Mouse (Mus musculus) intestine, embryonic 16.5 days (tissue): ENCODE results near the gene Dus2. TPM values are rescaled to one million over a fixed set of nuclear protein-coding genes. Genes with fewer than 3 reads are reported as not detected.
A peak's percentile ranks its signal among the peaks of the same experiment; 100 is the strongest.
"Not testable (repeated sequence)": the region's sequence is repeated elsewhere in the genome, so short reads cannot be mapped to it uniquely, and the experiment has no call there.

ENCODE experiments used
- ATAC-seq: fragments of 200-750 bp; cut with Nextera tagmentation; 2 replicates; pipeline ENCODE4 v1.8.0; 2017; ENCODE audit warnings: moderate TSS enrichment, moderate library complexity
- H3K27ac ChIP-seq: fragments of 300-500 bp; sonication (generic); 2 replicates; pipeline ENCODE4 v1.5.1; 2014; ENCODE audit warnings: mild to moderate bottlenecking, low read length
- H3K27me3 ChIP-seq: fragments of 300-500 bp; sonication (generic); replicated peaks from 2 replicates; pipeline ENCODE4 v1.6.1; 2014; ENCODE audit warnings: low read length, control low read depth, mixed read lengths; ENCODE audit not compliant: control insufficient read depth, insufficient read depth
- H3K36me3 ChIP-seq: fragments of 300-500 bp; sonication (generic); 2 replicates; pipeline ENCODE4 v1.6.1; 2014; ENCODE audit warnings: low read length, control low read depth; ENCODE audit not compliant: control insufficient read depth, insufficient read depth
- H3K4me1 ChIP-seq: fragments of 300-500 bp; sonication (generic); 2 replicates; pipeline ENCODE4 v1.6.1; 2014; ENCODE audit warnings: low read length, control low read depth, mixed read lengths; ENCODE audit not compliant: control insufficient read depth, insufficient read depth
- H3K4me2 ChIP-seq: fragments of 300-500 bp; sonication (generic); 2 replicates; pipeline ENCODE4 v1.6.1; 2014; ENCODE audit warnings: low read depth, low read length, control low read depth
- H3K4me3 ChIP-seq: fragments of 300-500 bp; sonication (generic); 2 replicates; pipeline ENCODE4 v1.5.1; 2014; ENCODE audit warnings: mild to moderate bottlenecking, low read length
- H3K9ac ChIP-seq: fragments of 300-500 bp; sonication (generic); 2 replicates; pipeline ENCODE4 v1.6.1; 2014; ENCODE audit warnings: low read depth, low read length
- H3K9me3 ChIP-seq: fragments of 300-500 bp; sonication (generic); 2 replicates; pipeline ENCODE4 v1.6.1; 2016; ENCODE audit warnings: low read length, control low read depth; ENCODE audit not compliant: control insufficient read depth
- WGBS: fragments of 180-500 bp; shearing (Covaris S2); extraction: QIAGEN DNeasy Blood & Tissue Kit; methylation state at CpG from one replicate; pipeline ENCODE4 v1.1.7; 2014; 5-methylcytosine and 5-hydroxymethylcytosine counted together
- polyA plus RNA-seq: library from polyadenylated mRNA; unstranded; fragments of >200 nt; fragmentation: Nextera tagmentation; extraction: Ambion mirVana; gene quantifications from 2 replicates; pipeline ENCODE4 v1.2.1, GENCODE M21; 2015

Gene Dus2
- polyA plus RNA-seq, 1 experiment from 2014 or later, result 17.6 TPM

DNA sequence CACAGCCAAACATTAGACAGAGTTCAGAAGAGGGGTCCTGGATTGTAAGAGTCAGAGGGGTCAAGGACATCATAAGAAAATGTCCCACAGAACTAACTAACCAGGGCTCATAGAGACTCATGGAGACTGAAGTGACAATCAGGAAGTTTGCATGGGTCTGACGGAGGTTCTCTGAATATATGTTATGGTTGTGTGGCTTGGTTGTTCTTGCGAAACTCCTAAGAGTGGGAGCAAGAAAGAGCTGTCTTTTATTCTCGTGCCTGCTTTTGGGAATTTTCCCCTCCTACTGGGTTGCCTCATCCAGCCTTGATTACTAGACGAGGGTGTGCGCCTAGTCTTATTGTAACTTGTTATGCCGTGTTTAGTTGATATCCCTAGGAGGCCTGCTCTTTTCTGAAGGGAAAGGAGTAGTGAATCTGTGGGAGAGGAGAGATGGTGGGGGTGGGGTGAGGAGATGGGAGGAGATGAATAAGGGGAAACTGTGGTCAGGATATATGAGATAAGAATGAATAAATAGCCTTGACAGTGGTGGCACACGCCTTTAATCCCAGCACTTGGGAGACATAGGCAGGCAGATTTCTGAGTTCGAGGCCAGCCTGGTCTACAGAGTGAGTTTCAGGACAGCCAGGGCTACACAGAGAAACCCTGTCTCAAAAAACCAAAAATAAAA, 13.5 kb downstream of the Dus2 start:
- ATAC-seq, result no peak
- H3K27ac ChIP-seq, result no peak overlapping the region
- no peak overlapping the region for H3K9ac ChIP-seq
- 77% methylated on average over 8 of the region's 8 CpGs for WGBS
- no peak overlapping the region for H3K4me3 ChIP-seq
- no peak overlapping the region for H3K4me2 ChIP-seq
- H3K36me3 ChIP-seq, result no peaks in the 10 kb centered on the region; the same call in 1 of the 2 replicates
- H3K27me3 ChIP-seq, result no peaks in the 10 kb centered on the region
- no peaks in the 10 kb centered on the region for H3K9me3 ChIP-seq
- H3K4me1 ChIP-seq, result peaks cover 1% of the 10 kb centered on the region

DNA sequence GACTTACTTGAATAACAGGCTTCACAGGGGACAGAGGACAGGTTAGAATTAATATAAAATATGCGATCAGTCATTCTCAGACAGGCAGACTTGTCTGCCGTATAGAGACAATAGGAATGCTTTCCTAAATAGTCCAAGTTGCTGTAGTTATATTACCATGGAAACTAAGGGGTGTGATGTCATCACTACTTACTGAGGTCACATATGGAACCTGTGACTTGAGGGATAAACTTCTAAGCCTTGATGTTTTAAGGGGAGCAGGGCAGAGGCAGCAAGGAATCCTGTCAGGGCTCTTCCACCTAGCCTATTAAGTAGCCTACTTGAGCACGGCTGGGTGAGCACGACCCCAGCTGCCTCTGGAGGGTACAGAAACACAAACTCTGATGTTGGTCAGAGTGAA, 14.7 kb downstream of the Dus2 start, which contains the start of gene Dpep2nb:
Gene Dpep2nb, minus strand, starts transcription at position 101 of the 400 bp plus-strand sequence.
- H3K4me1 ChIP-seq, result peaks cover 11% of the 10 kb centered on the region
- no peak for ATAC-seq

DNA sequence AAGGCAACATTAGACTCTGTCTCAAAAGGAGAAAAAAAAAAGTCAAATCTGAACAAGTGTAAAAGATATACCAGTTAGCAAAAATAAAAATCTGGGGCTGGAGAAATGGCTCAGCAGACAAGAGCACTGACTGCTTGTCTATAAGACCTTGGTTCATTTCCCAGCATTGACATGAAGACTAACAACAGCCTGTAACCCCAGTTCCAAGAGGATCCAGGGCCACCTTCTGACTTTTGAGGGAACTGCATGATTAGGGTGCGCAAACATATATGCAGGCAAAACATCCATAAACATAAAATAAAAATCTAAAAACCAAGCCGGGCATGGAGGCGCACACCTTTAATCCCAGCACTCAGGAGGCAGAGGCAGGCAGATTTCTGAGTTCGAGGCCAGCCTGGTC, 15.3 kb downstream of the Dus2 start:
- Histone ChIP-seq H3K4me2 (no peak overlapping the region), H3K4me1 (peaks cover 11% of the 10 kb centered on the region), H3K27me3 (no peaks in the 10 kb centered on the region), H3K36me3 (no peaks in the 10 kb centered on the region; the same call in 1 of the 2 replicates), H3K9me3 (no peaks in the 10 kb centered on the region), H3K27ac (no peak overlapping the region), H3K9ac (no peak overlapping the region), H3K4me3 (no peak overlapping the region)
- 88% methylated on average over 4 of the region's 4 CpGs for WGBS
- no peak for ATAC-seq

More for the DNA sequence above, 14.7 kb downstream of the Dus2 start, which contains the start of gene Dpep2nb:
- Histone ChIP-seq H3K27ac (no peak within 1 kb of the TSS), H3K9ac (no peak within 1 kb of the TSS), H3K27me3 (no peaks in the 10 kb centered on the region), H3K4me2 (no peak within 1 kb of the TSS), H3K4me3 (no peak within 1 kb of the TSS), H3K36me3 (no peaks in the 10 kb centered on the region; the same call in 1 of the 2 replicates), H3K9me3 (no peaks in the 10 kb centered on the region)
- WGBS, result 81% methylated on average over 4 of the region's 4 CpGs

DNA sequence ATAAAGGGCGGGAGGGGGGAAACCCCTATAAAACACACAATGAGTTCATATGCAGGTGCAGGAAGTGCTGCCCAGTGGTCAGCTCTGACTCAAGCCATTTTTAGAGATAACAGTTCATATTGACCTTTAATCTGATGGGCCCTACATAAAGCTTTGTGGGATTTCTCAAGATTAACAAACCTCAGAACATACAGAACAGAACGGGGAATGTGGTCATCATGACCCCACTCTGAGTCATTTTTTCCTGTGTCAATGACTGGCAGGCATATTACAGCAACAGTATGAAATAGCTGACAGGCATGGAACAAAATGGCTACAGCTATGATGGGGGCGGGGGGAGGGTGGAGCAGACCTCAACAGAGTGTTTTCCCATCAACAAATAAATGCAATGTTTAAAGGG, 16.0 kb downstream of the Dus2 start:
- Histone ChIP-seq H3K4me2 (no peak overlapping the region), H3K27ac (no peak overlapping the region), H3K27me3 (no peaks in the 10 kb centered on the region), H3K36me3 (no peaks in the 10 kb centered on the region; the same call in 1 of the 2 replicates), H3K9ac (no peak overlapping the region), H3K4me1 (peaks cover 14% of the 10 kb centered on the region), H3K9me3 (no peaks in the 10 kb centered on the region), H3K4me3 (no peak overlapping the region)
- WGBS, result 75% methylated on average over 3 of the region's 3 CpGs
- ATAC-seq, result no peak

DNA sequence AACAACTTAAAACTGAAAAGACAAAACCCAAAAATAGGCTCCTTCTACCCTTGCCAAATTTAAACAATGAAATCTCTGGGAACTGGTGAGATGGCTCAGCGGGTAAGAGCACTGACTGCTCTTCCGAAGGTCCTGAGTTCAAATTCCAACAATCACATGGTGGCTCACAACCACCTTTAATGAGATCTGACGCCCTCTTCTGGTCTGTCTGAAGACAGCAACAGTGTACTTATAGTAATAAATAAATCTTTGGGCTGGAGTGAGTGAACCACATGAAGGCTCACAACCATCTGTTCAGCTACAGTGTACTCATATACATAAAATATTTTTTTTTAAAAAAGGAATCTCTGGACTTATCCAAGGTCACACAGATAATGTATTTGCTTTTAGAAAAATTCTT, 16.8 kb downstream of the Dus2 start:
- not testable (repeated sequence) for H3K4me3 ChIP-seq, H3K27me3 ChIP-seq, H3K27ac ChIP-seq, H3K9me3 ChIP-seq, ATAC-seq, H3K4me2 ChIP-seq, H3K9ac ChIP-seq, H3K36me3 ChIP-seq
- H3K4me1 ChIP-seq, result peaks cover 14% of the 10 kb centered on the region
- 68% methylated on average over 3 of the region's 3 CpGs for WGBS

DNA sequence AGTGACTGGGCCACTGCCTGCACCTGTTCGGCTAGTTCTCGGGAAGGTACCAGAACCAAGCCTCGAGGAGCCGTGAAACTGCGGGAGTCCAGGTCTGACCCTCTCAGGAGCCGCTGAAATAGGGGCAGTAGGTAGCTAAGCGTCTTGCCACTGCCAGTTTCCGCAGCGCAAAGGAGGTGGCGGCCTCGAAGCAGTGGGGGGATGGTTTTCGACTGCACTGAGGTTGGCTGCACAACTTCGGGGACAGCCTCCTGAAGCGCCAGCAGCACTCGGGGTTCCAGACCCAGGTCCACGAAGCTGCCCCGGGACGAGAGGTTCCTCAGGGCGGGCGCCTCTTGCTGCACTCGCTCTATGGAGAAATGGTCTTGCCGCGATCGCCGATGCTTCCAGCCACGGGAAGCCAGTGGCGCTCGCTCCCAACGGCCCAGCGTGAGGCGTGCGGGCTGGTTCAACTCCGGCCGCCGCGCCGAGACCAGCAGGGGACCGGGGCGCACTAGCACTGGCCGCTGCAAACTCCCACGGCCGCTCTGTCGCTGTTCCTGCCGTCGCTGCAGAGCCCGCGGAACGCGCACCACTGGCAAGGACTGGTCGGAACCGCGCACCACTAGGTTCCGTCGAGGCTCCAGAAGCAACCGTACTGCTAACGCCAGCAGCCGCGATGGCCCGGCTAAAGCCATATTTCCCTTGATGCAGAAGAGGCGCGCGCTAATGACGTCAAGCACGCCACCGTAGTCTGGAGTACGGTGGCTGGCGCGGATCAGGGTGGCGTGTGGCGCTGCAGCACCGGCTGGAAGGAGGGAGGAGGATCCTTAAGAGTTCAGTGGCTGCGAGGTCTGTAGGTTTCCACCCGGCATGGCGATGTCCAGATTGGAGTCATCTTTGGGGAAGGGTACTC, 19.9 kb downstream of the Dus2 start:
- H3K9me3 ChIP-seq, result no peaks in the 10 kb centered on the region
- no peaks in the 10 kb centered on the region; the same call in 1 of the 2 replicates for H3K36me3 ChIP-seq
- H3K27me3 ChIP-seq, result no peaks in the 10 kb centered on the region
- H3K4me1 ChIP-seq, result peaks cover 14% of the 10 kb centered on the region
- H3K9ac ChIP-seq, result peak overlapping the region; percentile 83
- peak; percentile 97 for ATAC-seq
- under 1% methylated on average over 74 of the region's 74 CpGs for WGBS
- peak overlapping the region; percentile 45 for H3K27ac ChIP-seq
- H3K4me3 ChIP-seq, result peak overlapping the region; percentile 68
- H3K4me2 ChIP-seq, result peak overlapping the region; percentile 97

DNA sequence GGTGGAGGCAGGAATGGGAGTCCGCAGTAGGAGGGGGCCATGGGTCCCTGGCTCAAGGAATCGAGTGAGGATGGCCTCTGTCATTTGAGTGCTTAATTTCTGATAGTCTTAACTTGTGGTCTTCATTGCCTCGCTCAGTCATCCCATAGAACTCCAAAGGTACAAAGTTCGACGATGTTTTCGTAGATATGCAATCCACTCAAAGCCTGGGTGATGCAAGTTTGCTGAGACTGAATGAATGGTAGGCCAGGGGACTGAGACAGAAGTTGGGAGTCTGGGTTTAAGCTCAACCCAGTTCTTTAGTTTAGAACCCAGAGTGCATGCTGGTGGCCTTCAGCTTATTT, 20.5 kb downstream of the Dus2 start, which contains the start of gene Ddx28:
Gene Ddx28, minus strand, starts transcription at position 240 of the 344 bp plus-strand sequence.
- peak; percentile 57 for ATAC-seq
- Histone ChIP-seq H3K27ac (peak within 1 kb of the TSS; percentile 45), H3K4me3 (peak within 1 kb of the TSS; percentile 68), H3K27me3 (no peaks in the 10 kb centered on the region), H3K4me1 (peaks cover 14% of the 10 kb centered on the region), H3K9ac (peak within 1 kb of the TSS; percentile 83), H3K9me3 (no peaks in the 10 kb centered on the region), H3K4me2 (peak within 1 kb of the TSS; percentile 97), H3K36me3 (no peaks in the 10 kb centered on the region; the same call in 1 of the 2 replicates)
- WGBS, result 2% methylated on average over 6 of the region's 6 CpGs

DNA sequence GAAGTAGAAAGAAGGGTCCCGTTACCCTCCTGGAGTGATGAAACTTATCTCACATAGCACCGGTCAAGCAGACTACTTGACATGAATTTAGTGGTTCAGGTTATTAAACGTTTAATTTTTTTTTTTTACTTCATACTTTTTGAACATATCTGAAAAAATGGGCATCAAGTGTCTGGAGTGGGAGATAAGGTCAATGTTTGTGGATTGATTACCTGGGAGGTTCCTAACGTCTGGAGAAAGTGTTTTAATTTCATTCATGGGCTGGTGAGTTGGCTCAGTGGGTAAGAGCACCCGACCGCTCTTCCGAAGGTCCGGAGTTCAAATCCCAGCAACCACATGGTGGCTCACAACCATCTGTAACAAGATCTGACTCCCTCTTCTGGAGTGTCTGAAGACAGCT, 21.1 kb downstream of the Dus2 start:
- H3K4me1 ChIP-seq, result peaks cover 14% of the 10 kb centered on the region
- peak overlapping the region; percentile 83 for H3K9ac ChIP-seq
- H3K9me3 ChIP-seq, H3K36me3 ChIP-seq, H3K27ac ChIP-seq, H3K27me3 ChIP-seq, ATAC-seq: not testable (repeated sequence)
- H3K4me2 ChIP-seq, result peak overlapping the region; percentile 97
- WGBS, result 74% methylated on average over 8 of the region's 8 CpGs
- H3K4me3 ChIP-seq, result peak overlapping the region; percentile 68

DNA sequence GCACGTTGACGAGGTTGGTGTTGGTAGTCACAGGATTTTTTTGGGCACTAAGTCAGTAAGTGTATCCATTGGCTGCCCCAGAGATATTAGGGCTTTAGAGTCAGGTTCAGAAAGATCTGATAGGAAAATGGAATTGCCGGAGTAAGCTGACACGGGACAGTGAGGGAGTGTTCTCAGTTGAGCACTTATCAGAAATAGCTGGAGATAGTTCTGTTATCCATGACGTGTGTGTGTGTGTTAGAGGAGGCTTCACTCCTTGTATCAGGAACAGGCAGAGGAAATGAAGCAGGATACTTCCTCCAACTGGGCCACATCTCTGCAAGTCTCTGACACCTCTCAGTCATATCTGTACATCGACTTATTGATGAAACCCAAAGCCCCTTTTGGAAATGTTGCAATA, 25.1 kb downstream of the Dus2 start:
- Histone ChIP-seq H3K27me3 (no peaks in the 10 kb centered on the region), H3K27ac (no peak overlapping the region), H3K9me3 (no peaks in the 10 kb centered on the region), H3K4me1 (peaks cover 3% of the 10 kb centered on the region; the same call in 1 of the 2 replicates), H3K4me2 (no peak overlapping the region), H3K36me3 (no peaks in the 10 kb centered on the region), H3K9ac (no peak overlapping the region), H3K4me3 (no peak overlapping the region)
- ATAC-seq, result no peak
- 93% methylated on average over 6 of the region's 6 CpGs for WGBS
